36 mouse cellular contexts compared by ENCODE assay signal in the genomic region with DNA sequence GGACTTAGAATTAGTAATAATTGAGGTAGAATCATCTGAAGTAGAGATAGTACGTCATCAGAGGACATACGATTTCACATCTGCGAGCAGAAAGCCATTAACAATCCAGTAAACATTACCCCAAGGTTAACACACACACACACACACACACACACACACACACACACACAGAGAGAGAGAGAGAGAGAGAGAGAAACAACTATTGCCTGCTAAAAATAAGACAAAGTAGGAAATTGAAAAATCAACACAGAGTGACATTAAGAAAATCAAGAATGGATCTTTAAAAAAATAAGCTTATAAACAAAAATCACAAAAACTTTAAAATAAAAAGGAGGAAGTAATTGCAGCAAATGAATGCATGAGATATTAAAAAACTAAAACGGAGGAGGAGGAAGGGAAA.
"Had no signal": no experiment of that assay in that cellular context is flagged by ENCODE, and none has a peak within 500 bp of the region (broad histone marks: within the 10 kb centered on the region; RNA-seq: fewer than 3 reads in every experiment).

No protein-coding gene starts in this region.

- H3K9ac ChIP-seq: heart, embryonic 12.5 days; heart, embryonic 13.5 days; heart, embryonic 15.5 days; hindbrain, embryonic 12.5 days; hindbrain, embryonic 13.5 days; hindbrain, embryonic 14.5 days; hindbrain, embryonic 15.5 days; intestine, embryonic 15.5 days; kidney, embryonic 15.5 days had no signal

- ATAC-seq: hindbrain, embryonic 16.5 days; hindbrain, postnatal 0 days; inflammation-experienced regulatory T-cells, adult 6 months; intestine, embryonic 15.5 days; intestine, embryonic 16.5 days; intestine, postnatal 0 days had no signal

- H3K27me3 ChIP-seq: heart, embryonic 12.5 days; heart, embryonic 15.5 days; hindbrain, embryonic 12.5 days; hindbrain, embryonic 13.5 days; hindbrain, embryonic 15.5 days; intestine, embryonic 15.5 days; kidney, embryonic 15.5 days had no signal

- H3K27ac ChIP-seq: heart, embryonic 10.5 days; heart, embryonic 13.5 days; heart, embryonic 15.5 days; hindbrain, embryonic 10.5 days; hindbrain, embryonic 12.5 days; hindbrain, embryonic 14.5 days; hindbrain, embryonic 15.5 days; hindbrain, postnatal 0 days; intestine, embryonic 15.5 days; kidney, embryonic 15.5 days; kidney, postnatal 0 days; layer of hippocampus, adult 2 months; left cerebral cortex, adult 2 months had no signal

- DNase-seq: heart, postnatal 10 days; heart, postnatal 14 days; heart, postnatal 36 days; heart, postnatal 4 days; kidney, adult 11 months; kidney, adult 18-20 months; kidney, adult 2 months; kidney, adult 8-10 months; kidney, adult 9 months; kidney, postnatal 10 days; kidney, postnatal 14 days; kidney, postnatal 25 days; kidney, postnatal 36 days; kidney, postnatal 4 days; layer of hippocampus, adult 9-11 months; layer of hippocampus, postnatal 36 days had no signal

- H3K36me3 ChIP-seq: hindbrain, embryonic 12.5 days; hindbrain, embryonic 13.5 days; hindbrain, embryonic 15.5 days; intestine, embryonic 15.5 days had no signal

- H3K9me3 ChIP-seq: heart, embryonic 10.5 days; heart, embryonic 12.5 days; heart, embryonic 13.5 days; heart, embryonic 15.5 days; hindbrain, embryonic 10.5 days; hindbrain, embryonic 12.5 days; hindbrain, embryonic 13.5 days; hindbrain, embryonic 15.5 days; intestine, embryonic 15.5 days; kidney, embryonic 15.5 days had no signal

- H3K4me3 ChIP-seq: heart, embryonic 10.5 days; heart, embryonic 12.5 days; heart, embryonic 13.5 days; heart, embryonic 15.5 days; hindbrain, embryonic 10.5 days; hindbrain, embryonic 12.5 days; hindbrain, embryonic 13.5 days; hindbrain, embryonic 15.5 days; intestine, embryonic 15.5 days; kidney, embryonic 15.5 days; layer of hippocampus, adult 2 months; left cerebral cortex, adult 2 months had no signal

- H3K4me2 ChIP-seq: heart, embryonic 11.5 days; heart, embryonic 12.5 days; heart, embryonic 13.5 days; heart, embryonic 15.5 days; hindbrain, embryonic 12.5 days; hindbrain, embryonic 13.5 days; hindbrain, embryonic 14.5 days; hindbrain, embryonic 15.5 days; intestine, embryonic 15.5 days; kidney, embryonic 15.5 days had no signal

- H3K4me1 ChIP-seq: heart, embryonic 10.5 days; heart, embryonic 12.5 days; heart, embryonic 13.5 days; heart, embryonic 15.5 days; intestine, embryonic 15.5 days had no signal
